Mouse (Mus musculus) bone marrow, adult 2 months (tissue): ENCODE data around the gene Slc47a1.

Experiments
- CTCF ChIP-seq: fragments of 200-500 bp; IDR thresholded peaks from 2 replicates; pipeline ENCODE4 v1.5.1; 2011; ENCODE audit warnings: low read length, control low read depth; ENCODE audit not compliant: control insufficient read depth, insufficient read depth
- POLR2A ChIP-seq: fragments of 200-500 bp; IDR thresholded peaks from 2 replicates; pipeline ENCODE4 v1.6.1; 2011; ENCODE audit warnings: low read depth, mild to moderate bottlenecking, control low read depth, low read length, borderline replicate concordance; ENCODE audit not compliant: control insufficient read depth

DNA sequence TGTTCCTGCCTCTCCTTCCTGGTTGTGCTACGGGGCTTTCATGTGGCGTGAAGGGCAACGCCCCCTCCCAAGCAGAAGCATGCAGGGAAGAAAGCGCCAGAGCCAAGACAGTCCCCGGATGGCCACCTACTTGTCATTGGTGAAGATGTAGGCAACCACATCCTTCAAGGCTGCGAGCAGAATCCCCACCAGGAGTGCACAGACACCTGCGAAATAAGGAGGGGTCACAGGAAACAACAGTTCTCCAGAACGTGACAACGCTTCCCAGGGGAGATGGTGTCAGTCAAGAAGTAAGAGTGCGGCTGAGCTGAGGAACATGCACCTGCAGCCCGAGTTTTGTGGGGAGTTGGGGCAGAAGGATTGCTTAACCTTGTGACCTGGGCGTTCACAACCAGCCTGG lies 68.3 kb downstream of the Slc47a1 start:
- TF ChIP-seq CTCF (no peak), POLR2A (no peak)
